Mouse (Mus musculus): Measurements from ENCODE around the gene Plekhd1. TPM values are rescaled to one million over a fixed set of nuclear protein-coding genes. Genes with fewer than 3 reads are reported as not detected.

Plekhd1 gene
- polyA plus RNA-seq, 1 experiment from 2014 or later, result 4.6 TPM

GRCm38 (mm10) chr12:80762982-80763381, 70.6 kb downstream of the Plekhd1 start:
- Histone ChIP-seq H3K4me2 (no peak overlapping the region), H3K4me3 (ENCODE audit: low read depth, low read length) (no peak overlapping the region), H3K9me3 (ENCODE audit: low read depth, low read length) (no peaks in the 10 kb centered on the region), H3K4me1 (ENCODE audit: insufficient read depth) (0 out of 2 replicates have a peak, but pooled peaks cover 3% of the 10 kb centered on the region), H3K27ac (ENCODE audit: low read depth) (no peak overlapping the region), H3K36me3 (ENCODE audit: insufficient read depth) (no peaks in the 10 kb centered on the region), H3K27me3 (ENCODE audit: insufficient read depth, low read length) (peaks cover 39% of the 10 kb centered on the region), H3K9ac (no peak overlapping the region)
- 75% methylated on average over 5 of the region's 5 CpGs for WGBS
- ATAC-seq (ENCODE audit: insufficient read depth) (no peak), DNase-seq (no peak)
- TF ChIP-seq CTCF (IDR thresholded peaks at IDR 0.05; ENCODE audit: low read depth), result no peak

- Histone ChIP-seq H3K36me3 (ENCODE audit: insufficient read depth) (no peaks in the 10 kb centered on the region), H3K9ac (no peak overlapping the region), H3K4me1 (ENCODE audit: insufficient read depth) (no peaks in the 10 kb centered on the region), H3K9me3 (ENCODE audit: low read depth, low read length) (no peaks in the 10 kb centered on the region), H3K27me3 (ENCODE audit: insufficient read depth, low read length) (peaks cover 27% of the 10 kb centered on the region), H3K4me3 (ENCODE audit: low read depth, low read length) (no peak overlapping the region), H3K4me2 (no peak overlapping the region), H3K27ac (ENCODE audit: low read depth) (no peak overlapping the region)
- no peak for TF ChIP-seq CTCF (IDR thresholded peaks at IDR 0.05; ENCODE audit: low read depth)
- WGBS, result 56% methylated on average over 4 of the region's 4 CpGs
- DNase-seq (no peak), ATAC-seq (ENCODE audit: insufficient read depth) (no peak)
These were observed 71.7 kb downstream of the Plekhd1 start for GRCm38 (mm10) chr12:80764116-80764515.

- DNase-seq (peak; percentile 96), ATAC-seq (ENCODE audit: insufficient read depth) (peak; percentile 94)
- no peak overlapping the region for H3K4me2 ChIP-seq
- H3K9ac ChIP-seq, result no peak overlapping the region
- 17% methylated on average over 11 of the region's 11 CpGs for WGBS
- TF ChIP-seq CTCF (IDR thresholded peaks at IDR 0.05; ENCODE audit: low read depth), result peak; percentile 99
- no peaks in the 10 kb centered on the region for H3K27me3 ChIP-seq (ENCODE audit: insufficient read depth, low read length)
- H3K9me3 ChIP-seq (ENCODE audit: low read depth, low read length), result no peaks in the 10 kb centered on the region
- H3K4me3 ChIP-seq (ENCODE audit: low read depth, low read length), result no peak overlapping the region
- no peak overlapping the region for H3K27ac ChIP-seq (ENCODE audit: low read depth)
- no peaks in the 10 kb centered on the region for H3K4me1 ChIP-seq (ENCODE audit: insufficient read depth)
- no peaks in the 10 kb centered on the region for H3K36me3 ChIP-seq (ENCODE audit: insufficient read depth)
These were observed 77.3 kb downstream of the Plekhd1 start for GRCm38 (mm10) chr12:80769697-80770096.

Other genes with a start within 250 kb of the Plekhd1 start
- 28.5 and 29.5 TPM in 2 replicates for gene Exd2, start 229.5 kb upstream of the Plekhd1 start, polyA plus RNA-seq (2014; fragmentation: Nextera tagmentation; extraction: Ambion mirVana)
- gene Galnt16, start 174.3 kb upstream of the Plekhd1 start, polyA plus RNA-seq (2014; fragmentation: Nextera tagmentation; extraction: Ambion mirVana), result 4.8 and 6.7 TPM in 2 replicates
- 33.9 and 38.2 TPM in 2 replicates for gene Slc39a9, start 48.7 kb upstream of the Plekhd1 start, polyA plus RNA-seq (2014; fragmentation: Nextera tagmentation; extraction: Ambion mirVana)
- gene Erh, start 48.2 kb upstream of the Plekhd1 start, polyA plus RNA-seq (2014; fragmentation: Nextera tagmentation; extraction: Ambion mirVana), result 357 and 369 TPM in 2 replicates
- 0.04 and 0.11 TPM in 2 replicates for gene Ccdc177, start 68.1 kb downstream of the Plekhd1 start, polyA plus RNA-seq (2014; fragmentation: Nextera tagmentation; extraction: Ambion mirVana)
- gene Susd6, start 97.9 kb downstream of the Plekhd1 start, polyA plus RNA-seq (2014; fragmentation: Nextera tagmentation; extraction: Ambion mirVana), result 20.5 and 21.2 TPM in 2 replicates

Data from lung, embryonic 14.5 days (tissue).